Mouse (Mus musculus): ENCODE measurements around the gene AC131692.1.
"Not testable (repeated sequence)": the region's sequence is repeated elsewhere in the genome, so short reads cannot be mapped to it uniquely, and the experiment has no call there.

The AC131692.1 gene

DNA sequence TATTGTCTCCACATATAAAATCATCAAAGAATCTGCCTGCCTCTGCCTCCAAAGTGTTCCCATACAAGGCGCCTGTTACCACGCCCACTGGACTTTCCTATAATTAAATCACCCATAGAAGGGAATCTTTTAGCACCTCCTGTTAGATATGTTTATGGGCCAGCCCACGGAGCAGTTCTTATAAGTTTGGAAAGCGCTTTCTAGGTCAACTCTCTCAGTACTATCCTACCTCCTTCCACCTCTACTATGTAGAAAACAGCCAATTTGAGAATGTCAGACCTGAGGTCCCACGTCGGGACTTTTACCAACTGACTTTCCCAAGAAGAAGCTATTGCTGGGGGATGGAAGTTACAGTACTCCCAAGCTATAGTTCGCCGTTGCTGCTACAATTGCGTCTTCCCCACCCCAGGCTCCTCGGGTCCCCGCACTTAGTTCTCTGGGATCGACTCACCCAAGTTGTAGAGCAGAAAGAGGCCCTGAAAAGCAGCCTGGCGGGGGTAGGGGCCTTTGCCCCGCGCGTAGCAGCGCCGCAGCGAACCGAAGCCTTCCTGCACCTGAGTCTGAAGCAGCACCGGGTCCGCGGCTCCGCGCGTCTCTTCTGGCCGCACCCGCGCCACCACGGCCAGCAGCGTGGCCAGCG is 23.2 kb downstream of the AC131692.1 start:
- in situ Hi-C loops (cut with MseI, MboI): no loop called here

GRCm38 (mm10) chr19:6117986-6118676 is 23.9 kb downstream of the AC131692.1 start, which contains the start of gene Sac3d1:
TSS of gene Sac3d1 (minus strand) at chr19:6118650.
- in situ Hi-C loops (cut with MseI, MboI): no loop called here

- in situ Hi-C loops (cut with MseI, MboI): no loop called here
Observed at GRCm38 (mm10) chr19:6118677-6119185, 24.5 kb downstream of the AC131692.1 start.

- in situ Hi-C loops (cut with MseI, MboI): loop anchor here in 1 of 2 experiments (10.0 kb wide), 1 partner anchor 157 kb away; the partner anchor contains the start of gene Pola2
Observed at GRCm38 (mm10) chr19:6121761-6122160, 27.5 kb downstream of the AC131692.1 start.

DNA sequence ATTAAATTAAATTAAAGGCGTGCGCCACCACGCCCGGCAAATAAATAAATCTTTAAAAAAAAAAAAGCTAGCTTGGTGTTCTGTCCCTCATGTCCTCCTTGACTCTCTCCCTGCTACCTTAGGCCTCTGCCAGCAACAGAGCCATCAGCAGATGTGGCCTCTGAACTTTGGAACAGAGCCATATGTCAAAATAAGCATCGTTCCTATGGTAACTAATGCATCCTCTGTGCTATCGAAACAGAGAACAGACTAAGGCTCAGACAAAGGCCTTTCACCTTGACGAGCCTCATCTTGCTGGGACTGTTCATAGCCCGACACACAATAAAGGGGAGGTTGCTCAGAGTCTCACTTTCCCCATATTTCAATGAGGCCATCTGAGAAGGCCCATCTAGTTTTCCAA is 29.1 kb downstream of the AC131692.1 start:
- in situ Hi-C loops (cut with MseI, MboI): loop anchor here in 1 of 2 experiments (10.0 kb wide), 1 partner anchor 159 kb away; the partner anchor contains the start of gene Pola2

- in situ Hi-C loops (cut with MseI, MboI): loop anchor here in 1 of 2 experiments (10.0 kb wide), 1 partner anchor 160 kb away; the partner anchor contains the start of gene Pola2
Observed at GRCm38 (mm10) chr19:6124898-6125297, 30.7 kb downstream of the AC131692.1 start.

DNA sequence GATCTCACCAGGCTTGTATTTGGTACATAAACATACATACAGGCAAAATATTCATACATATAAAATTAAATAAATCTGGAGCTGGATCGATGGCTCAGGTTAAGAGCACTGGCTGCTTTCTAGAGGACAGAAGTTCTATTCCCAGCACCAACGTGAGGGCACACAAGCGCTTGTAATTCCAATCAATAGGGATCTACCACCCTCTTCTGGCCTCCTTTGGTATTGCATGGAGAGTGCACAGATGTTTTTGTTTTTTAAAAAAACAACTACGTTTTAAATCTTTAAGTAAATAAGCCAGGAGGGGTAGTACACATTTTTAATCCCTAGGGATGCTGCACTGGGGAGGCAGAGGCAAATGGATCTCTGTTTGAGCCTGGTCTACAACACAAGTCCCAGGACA is 32.1 kb downstream of the AC131692.1 start:
- in situ Hi-C loops (cut with MseI, MboI): loop anchor here in 1 of 2 experiments (10.0 kb wide), 1 partner anchor 161 kb away; the partner anchor contains the start of gene Pola2

GRCm38 (mm10) chr19:6126789-6127580 is 32.8 kb downstream of the AC131692.1 start:
- in situ Hi-C loops (cut with MseI, MboI): loop anchor here in 1 of 2 experiments (10.0 kb wide), 1 partner anchor 162 kb away; the partner anchor contains the start of gene Pola2

- in situ Hi-C loops (cut with MseI, MboI): loop anchor here in 1 of 2 experiments (10.0 kb wide), 1 partner anchor 163 kb away; the partner anchor contains the start of gene Pola2
Observed at GRCm38 (mm10) chr19:6127760-6128341, 33.6 kb downstream of the AC131692.1 start, which contains the start of gene Snx15. TSS of gene Snx15 (minus strand) at chr19:6128304.

- in situ Hi-C loops (cut with MseI, MboI): not testable (repeated sequence)
Observed at GRCm38 (mm10) chr19:6130414-6131128, 36.4 kb downstream of the AC131692.1 start.

DNA sequence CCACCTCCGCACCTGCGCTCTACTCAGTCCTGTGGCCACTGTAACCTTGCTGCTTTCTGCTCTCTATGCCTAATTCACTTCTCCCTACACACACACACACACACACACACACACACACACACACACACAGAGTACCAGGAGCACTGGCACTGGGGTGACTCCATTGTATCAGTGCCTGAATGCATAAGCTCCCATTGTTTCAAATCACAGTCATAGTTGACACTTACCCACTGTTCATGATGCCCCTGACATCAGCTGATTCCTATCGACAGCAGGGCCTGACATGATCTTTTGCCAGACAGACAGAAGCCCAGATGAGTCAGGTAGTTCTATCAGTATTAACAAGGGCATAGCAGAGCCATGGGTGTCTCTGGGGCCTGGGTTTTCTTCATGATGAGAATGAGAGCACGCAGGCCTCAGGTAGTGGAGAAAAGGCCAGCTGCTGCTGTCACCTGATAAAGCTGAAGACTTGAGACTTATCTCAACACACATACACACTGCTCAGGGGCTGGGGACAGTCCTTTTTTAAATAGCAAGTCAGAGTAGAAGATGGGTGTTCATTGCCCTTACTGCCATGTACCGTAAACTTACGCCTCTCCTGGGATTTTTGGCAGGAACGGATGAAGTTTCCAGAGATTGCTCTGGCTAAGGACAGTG is 38.1 kb downstream of the AC131692.1 start:
- in situ Hi-C loops (cut with MseI, MboI): no loop called here

- in situ Hi-C loops (cut with MseI, MboI): not testable (repeated sequence)
Observed at GRCm38 (mm10) chr19:6133197-6133596, 39.0 kb downstream of the AC131692.1 start.

DNA sequence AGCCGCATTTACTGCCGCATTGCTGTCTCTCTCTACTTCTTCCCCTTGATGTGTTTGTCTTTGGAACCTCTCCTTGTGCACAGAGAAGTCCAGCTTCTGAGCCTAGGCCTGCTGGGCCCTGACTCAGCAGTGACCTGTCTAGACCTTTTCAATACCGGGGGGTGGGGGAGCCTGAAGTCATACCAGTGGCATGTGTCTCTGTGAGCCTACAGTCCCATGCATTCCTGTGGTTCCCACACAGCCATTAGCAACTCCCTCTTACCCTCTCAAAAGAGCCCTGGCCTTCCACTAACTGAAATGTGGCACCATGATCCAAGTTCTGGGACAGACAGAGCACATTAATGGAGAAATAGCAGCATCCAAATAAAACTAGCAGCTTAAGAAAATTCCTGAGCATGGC is 42.2 kb downstream of the AC131692.1 start:
- in situ Hi-C loops (cut with MseI, MboI): no loop called here

GRCm38 (mm10) chr19:6139701-6140100 is 45.5 kb downstream of the AC131692.1 start:
- in situ Hi-C loops (cut with MseI, MboI): no loop called here

- in situ Hi-C loops (cut with MseI, MboI): no loop called here
Observed at GRCm38 (mm10) chr19:6140374-6140677, 46.1 kb downstream of the AC131692.1 start.

DNA sequence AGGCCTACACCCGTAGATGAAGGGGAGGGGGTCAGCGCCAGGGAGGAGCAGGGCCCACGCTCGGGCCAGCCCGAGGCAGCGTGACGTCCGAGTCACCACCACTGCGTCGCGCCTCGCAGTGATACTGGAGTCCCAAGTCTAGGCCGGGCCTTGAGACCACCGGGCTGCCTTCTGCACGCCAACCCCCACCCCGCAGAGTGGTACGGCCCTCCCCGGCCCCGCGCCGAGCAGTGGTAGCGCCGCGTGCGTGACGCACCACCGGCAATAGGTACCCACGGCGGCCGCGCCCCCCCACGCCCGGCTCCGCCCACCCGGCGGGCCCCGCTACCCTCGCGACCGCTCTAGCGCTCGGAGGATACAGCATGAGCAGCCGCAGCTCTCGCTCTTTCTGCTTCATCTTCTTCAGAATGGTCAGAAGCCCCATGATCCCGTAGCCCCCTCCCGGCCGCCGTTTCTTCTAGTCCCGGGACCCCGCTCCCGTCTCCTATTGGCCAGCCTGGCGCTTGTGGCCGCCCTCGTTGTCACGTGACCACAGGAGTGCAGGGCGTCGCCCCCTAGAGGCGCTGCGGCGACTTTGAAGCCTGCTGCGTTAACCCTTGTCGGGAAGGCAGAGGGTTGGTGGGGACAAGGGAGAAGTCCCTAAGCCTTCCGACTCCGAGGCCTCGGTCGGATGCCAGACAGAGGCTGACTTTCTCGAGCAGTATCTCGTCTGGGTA is 46.6 kb downstream of the AC131692.1 start, which contains the start of gene Batf2:
Gene Batf2 (plus strand): TSS at position 306 of the 716 bp plus-strand sequence.
- in situ Hi-C loops (cut with MseI, MboI): no loop called here

- in situ Hi-C loops (cut with MseI, MboI): no loop called here
Observed at GRCm38 (mm10) chr19:6141394-6141749, 47.2 kb downstream of the AC131692.1 start, which contains the start of gene Arl2. TSS of gene Arl2 (minus strand) at chr19:6141548.

DNA sequence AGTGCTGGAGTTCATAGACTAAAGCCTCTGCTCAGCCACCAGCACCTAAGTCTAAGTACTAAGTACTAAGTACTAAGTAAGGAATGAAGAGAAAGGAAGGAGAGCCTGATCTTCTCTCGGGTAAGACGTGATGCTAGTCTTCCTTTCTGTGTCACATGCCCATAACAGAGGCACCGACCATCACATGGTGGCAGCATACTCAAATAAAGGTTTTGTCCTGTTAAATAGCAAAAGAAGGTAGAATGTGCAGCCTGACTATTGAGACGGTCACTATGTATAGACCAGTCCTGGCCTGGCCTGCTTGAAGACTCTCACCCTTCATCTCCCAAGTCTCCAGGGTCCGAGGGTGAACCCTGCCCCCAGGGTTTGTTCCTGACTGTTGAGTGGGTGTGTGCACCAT is 50.6 kb downstream of the AC131692.1 start:
- in situ Hi-C loops (cut with MseI, MboI): no loop called here

Data from mouse trophoblast stem cell (cell line).